17 mouse cellular contexts compared by ENCODE assay signal in the genomic region with DNA sequence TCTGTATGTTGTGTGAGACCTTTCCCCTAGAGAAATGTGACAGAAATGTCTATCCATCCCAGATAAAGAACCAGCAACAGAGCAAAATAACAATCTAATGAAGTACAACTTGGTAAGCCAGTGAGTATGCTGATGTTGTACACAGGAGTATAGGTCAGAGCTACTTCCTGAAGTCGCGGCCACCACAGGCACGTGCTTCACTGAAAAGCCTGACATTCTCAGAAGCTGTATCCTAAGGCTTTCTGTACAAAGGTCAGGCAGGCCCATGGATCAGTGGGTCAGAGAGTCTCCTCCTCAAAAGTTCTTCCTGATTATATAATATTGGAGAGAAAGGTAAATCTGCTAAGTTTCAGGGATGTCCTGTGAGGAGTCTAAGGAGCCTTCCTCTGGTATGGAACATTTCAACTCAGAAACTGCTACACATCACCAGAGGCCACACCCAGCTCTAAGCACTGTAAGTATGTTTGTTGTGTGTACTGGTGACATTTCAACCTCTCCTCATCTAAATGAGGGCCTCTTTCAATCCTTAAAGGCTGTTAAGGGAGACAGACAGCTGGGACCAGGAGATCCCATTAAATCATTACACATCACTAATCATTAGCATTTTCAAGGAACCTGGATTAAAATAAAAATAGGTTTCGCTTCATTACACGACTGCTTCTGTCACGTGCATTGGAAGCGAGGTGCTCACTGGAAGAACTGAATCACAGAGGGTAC.
DNase-seq lines count a peak whose midpoint lies in the region; ATAC-seq lines count a peak whose summit lies in the region.
"Had no signal": no experiment of that assay in that cellular context is flagged by ENCODE, and none has a peak within 500 bp of the region (broad histone marks: within the 10 kb centered on the region; RNA-seq: fewer than 3 reads in every experiment).

No protein-coding gene starts in this region.

- DNase-seq in heart, adult 11 months: peak; percentile 53
- no peak for DNase-seq in heart, postnatal 25 days (ENCODE audit: low spot score)
- peak; percentile 6 to 21 for DNase-seq in kidney, adult 8-10 months
- peak; percentile 24 for DNase-seq in retina, embryonic 14.5 days (ENCODE audit: low spot score)
- DNase-seq in right cerebral cortex, postnatal 4 days: no peak
- DNase-seq: adrenal gland, adult 2 months; adrenal gland, postnatal 25 days; cerebellum, adult 2 months; cerebellum, postnatal 10 days; gastrocnemius, postnatal 36 days; heart, adult 18-20 months; heart, postnatal 10 days had no signal

- no peak for ATAC-seq in kidney, embryonic 15.5 days (replicated peaks; ENCODE audit: low FRiP score)
- ATAC-seq: hindbrain, postnatal 0 days had no signal

- H3K36me3 ChIP-seq in kidney, embryonic 15.5 days: no peaks in the 10 kb centered on the region
- H3K36me3 ChIP-seq: embryonic facial prominence, embryonic 10.5 days; heart, embryonic 10.5 days; hindbrain, embryonic 13.5 days had no signal

- no peaks in the 10 kb centered on the region for H3K27me3 ChIP-seq in kidney, embryonic 15.5 days
- H3K27me3 ChIP-seq: hindbrain, embryonic 13.5 days had no signal

- 0 out of 2 replicates have a peak, but pooled peaks cover 3% of the 10 kb centered on the region for H3K4me1 ChIP-seq in kidney, embryonic 15.5 days

- H3K4me3 ChIP-seq in kidney, embryonic 15.5 days (replicated peaks): no peak overlapping the region
- H3K4me3 ChIP-seq: embryonic facial prominence, embryonic 10.5 days; heart, embryonic 10.5 days; hindbrain, embryonic 13.5 days had no signal

- H3K27ac ChIP-seq in kidney, embryonic 15.5 days: no peak overlapping the region
- H3K27ac ChIP-seq: embryonic facial prominence, embryonic 10.5 days; heart, embryonic 10.5 days; hindbrain, embryonic 13.5 days; hindbrain, postnatal 0 days had no signal

- 76% methylated on average over 7 of the region's 7 CpGs for WGBS in kidney, embryonic 15.5 days

- H3K9me3 ChIP-seq in kidney, embryonic 15.5 days (replicated peaks): no peaks in the 10 kb centered on the region
- H3K9me3 ChIP-seq: embryonic facial prominence, embryonic 10.5 days; heart, embryonic 10.5 days; hindbrain, embryonic 13.5 days had no signal

- H3K9ac ChIP-seq in kidney, embryonic 15.5 days: no peak overlapping the region
- H3K9ac ChIP-seq: hindbrain, embryonic 13.5 days had no signal

- intact Hi-C loops in heart, postnatal 25 days (cut with DNase I): no loop called here

- H3K4me2 ChIP-seq in kidney, embryonic 15.5 days: no peak overlapping the region
- H3K4me2 ChIP-seq: hindbrain, embryonic 13.5 days had no signal

Comparison
In these comparisons a context has a peak if more than half of its experiments do, and no peak if none do; other contexts are left out.
1. DNase-seq: peak in heart, adult 11 months (single experiment), kidney, adult 8-10 months (2 of 2) and retina, embryonic 14.5 days (single experiment); none in heart, postnatal 25 days (single experiment) and right cerebral cortex, postnatal 4 days (single experiment).